Mouse (Mus musculus) inflammation-experienced regulatory T-cells, adult 6 months (primary cell): ENCODE data around the gene Pin1. TPM values are rescaled to one million over a fixed set of nuclear protein-coding genes. Genes with fewer than 3 reads are reported as not detected.

Source experiments
- ATAC-seq: one replicate; pipeline ENCODE4 v1.8.0; 2017
- polyA plus RNA-seq, 3 experiments: library from polyadenylated mRNA; unstranded; fragments of 100-300 nt; shearing (Covaris generic); gene quantifications; one replicate each; pipeline ENCODE4 v1.2.1; 2017

The Pin1 gene
- polyA plus RNA-seq, 3 experiments from 2014 or later: 23.0 to 29.3 (median 23.6) TPM

DNA sequence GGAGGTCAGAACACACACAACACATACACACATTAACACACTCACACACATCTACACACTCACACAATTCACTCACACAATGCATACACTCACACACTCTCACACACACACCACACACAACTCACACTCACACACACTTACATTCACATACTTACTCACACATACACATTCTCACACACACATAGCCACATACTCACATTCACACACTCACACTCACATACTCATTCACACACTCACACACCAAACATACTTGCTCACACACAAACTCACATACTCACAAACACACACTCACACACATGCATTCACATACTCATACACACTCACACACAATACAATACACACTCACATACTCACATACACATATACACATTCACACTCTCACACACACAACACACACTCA lies 53.5 kb downstream of the Pin1 start:
- no peak for ATAC-seq

DNA sequence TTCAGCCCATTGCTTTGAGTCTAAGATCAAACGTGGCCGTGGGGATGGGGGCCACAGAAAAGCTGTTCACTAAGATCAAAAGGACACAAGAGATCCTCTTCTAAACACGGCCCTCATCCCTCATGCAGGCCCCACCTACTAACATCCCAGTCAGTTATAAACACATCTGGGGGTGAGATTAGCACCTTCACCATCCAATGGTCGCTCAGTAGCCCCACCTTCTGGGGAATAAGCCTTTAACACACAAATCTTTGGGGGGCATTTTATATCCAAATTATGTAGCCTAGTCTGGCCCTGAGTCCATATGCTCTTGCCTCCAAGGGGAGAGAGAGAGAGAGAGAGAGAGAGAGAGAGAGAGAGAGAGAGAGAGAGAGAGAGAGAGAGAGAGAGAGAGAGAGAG lies 54.1 kb downstream of the Pin1 start:
- ATAC-seq: no peak

DNA sequence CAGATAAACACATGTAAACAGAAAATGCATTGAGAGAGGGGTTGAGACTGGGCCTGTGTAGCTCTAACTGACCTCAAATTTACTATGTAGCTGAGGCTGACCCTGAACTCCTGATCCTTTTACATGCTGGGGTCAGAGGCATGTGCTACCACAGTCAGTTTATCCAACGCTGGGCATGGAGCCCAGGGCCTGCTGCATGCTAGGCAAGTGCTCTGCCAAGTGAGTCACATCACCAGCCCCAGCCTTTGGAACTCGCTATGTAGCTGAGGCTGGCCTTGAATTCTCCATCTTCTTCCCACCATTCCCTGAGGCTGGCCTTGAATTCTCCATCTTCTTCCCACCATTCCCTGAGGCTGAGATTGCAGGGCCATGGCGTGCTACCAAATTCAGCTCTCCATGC lies 58.6 kb downstream of the Pin1 start:
- ATAC-seq: no peak

DNA sequence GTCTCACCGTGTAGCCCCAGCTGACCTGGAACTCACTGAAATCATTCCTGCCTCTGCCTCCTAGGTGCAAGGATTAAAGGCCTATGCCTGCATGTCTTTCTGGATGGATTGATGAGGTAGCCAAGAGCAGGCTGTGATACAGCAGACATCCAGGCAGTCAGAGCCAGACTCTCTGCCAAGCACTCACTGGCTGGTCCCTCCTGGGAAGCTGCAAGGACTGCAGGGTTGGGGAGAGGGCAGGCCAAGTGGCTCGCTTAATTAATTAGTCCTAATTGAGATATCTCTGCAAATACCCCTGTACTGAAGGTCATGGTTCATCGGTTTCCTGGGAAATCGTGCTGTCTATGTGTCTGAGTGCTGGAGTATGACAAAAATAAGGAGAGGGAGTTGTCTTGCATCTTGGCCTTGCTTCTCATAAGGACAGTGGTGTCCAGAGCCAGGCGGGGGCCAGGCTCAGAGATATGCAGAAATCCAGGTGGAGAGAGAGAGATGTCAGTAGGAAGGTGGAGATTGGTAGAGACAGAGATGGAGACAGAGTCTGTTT lies 61.1 kb downstream of the Pin1 start:
- no peak for ATAC-seq

DNA sequence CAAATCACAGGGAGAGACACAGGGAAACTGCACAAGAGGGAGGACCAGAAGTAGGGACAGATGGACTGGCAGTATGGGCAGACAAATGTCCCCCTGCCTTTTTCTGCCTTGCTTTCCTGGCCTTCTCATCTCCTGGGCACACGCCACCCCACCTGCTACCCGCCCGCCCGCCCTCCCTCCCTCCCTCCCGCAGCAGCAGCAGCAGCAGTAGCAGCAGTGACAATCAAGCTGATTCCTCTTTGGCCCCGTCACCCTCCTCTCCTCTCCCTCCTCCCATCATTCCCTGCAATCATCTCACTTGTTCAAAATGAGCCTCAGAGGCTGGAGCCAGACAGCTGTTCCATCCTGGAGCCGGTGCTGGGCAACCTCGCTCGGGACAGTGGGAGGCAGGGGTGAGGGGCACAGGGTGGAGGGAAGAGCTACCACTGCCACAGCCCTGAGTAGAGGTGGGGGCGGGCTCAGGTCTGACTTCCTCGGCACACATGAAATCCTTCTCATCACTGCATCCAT lies 61.6 kb downstream of the Pin1 start:
- ATAC-seq: no peak

DNA sequence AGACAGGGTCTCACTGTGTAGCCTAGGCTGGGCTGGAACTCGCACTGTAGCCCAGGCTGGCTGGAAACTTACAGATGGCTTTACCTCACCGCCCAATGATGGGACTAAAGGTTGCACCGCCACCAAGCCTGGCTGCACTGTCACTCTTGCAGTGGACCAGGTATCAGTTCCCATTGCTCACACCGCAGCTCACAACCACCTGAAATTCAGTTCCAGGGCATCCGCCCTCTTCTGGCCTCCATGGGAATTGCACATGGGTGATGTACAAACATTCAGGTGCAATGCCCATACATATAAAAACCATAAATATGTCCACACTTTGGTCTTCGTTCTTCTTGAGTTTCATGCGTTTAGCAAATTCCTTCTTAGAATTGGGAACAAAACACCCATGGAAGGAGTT lies 63.4 kb downstream of the Pin1 start:
- ATAC-seq: no peak

Other genes with a start within 250 kb of the Pin1 start
- gene Zfp26, start 191.9 kb upstream of the Pin1 start, polyA plus RNA-seq: 10 to 100 TPM; 18.3 to 24.2 (median 21.8) TPM
- gene Zfp426, start 159.3 kb upstream of the Pin1 start, polyA plus RNA-seq: 10 to 100 TPM; 25.0 to 25.9 (median 25.5) TPM
- gene Zfp266, start 130.7 kb upstream of the Pin1 start, polyA plus RNA-seq: 10 to 100 TPM; 44.4 to 55.8 (median 46.6) TPM
- 10 to 100 TPM in 2 of 3 experiments, 1 to 10 TPM in 1; 7.2 to 15.1 (median 14.0) TPM for gene Zfp846, start 70.8 kb upstream of the Pin1 start, polyA plus RNA-seq
- 100 to 1,000 TPM; 323 to 416 (median 337) TPM for gene Ubl5, start 9.2 kb upstream of the Pin1 start, polyA plus RNA-seq
- gene Fbxl12, start 7.3 kb upstream of the Pin1 start, polyA plus RNA-seq: 10 to 100 TPM; 21.7 to 59.5 (median 54.3) TPM
- under 1 TPM in 1 of 3 experiments, not detected in 2; 0.90 TPM for gene Olfm2, start 94.3 kb downstream of the Pin1 start, polyA plus RNA-seq
- not detected for gene Col5a3, start 163.0 kb downstream of the Pin1 start, polyA plus RNA-seq
- not detected for gene Rdh8, start 166.4 kb downstream of the Pin1 start, polyA plus RNA-seq
- gene A230050P20Rik, start 216.5 kb downstream of the Pin1 start, polyA plus RNA-seq: 10 to 100 TPM in 2 of 3 experiments, 1 to 10 TPM in 1; 9.9 to 16.8 (median 14.3) TPM
- 1 to 10 TPM in 1 of 3 experiments, under 1 TPM in 2; 0.27 to 1.9 (median 0.63) TPM for gene Angptl6, start 227.6 kb downstream of the Pin1 start, polyA plus RNA-seq
- 10 to 100 TPM; 16.1 to 28.8 (median 24.2) TPM for gene Ppan, start 236.1 kb downstream of the Pin1 start, polyA plus RNA-seq
- 100 to 1,000 TPM; 159 to 219 (median 191) TPM for gene Eif3g, start 246.5 kb downstream of the Pin1 start, polyA plus RNA-seq